Mouse (Mus musculus): ENCODE data around the gene Daam1. TPM values are rescaled to one million over a fixed set of nuclear protein-coding genes. Genes with fewer than 3 reads are reported as not detected.

The Daam1 gene
- polyA plus RNA-seq, 1 experiment from 2014 or later: 5.0 TPM

GRCm38 (mm10) chr12:71847617-71848016 is 16.7 kb downstream of the Daam1 start:
- Histone ChIP-seq H3K4me2 (ENCODE audit: low read length) (no peak overlapping the region), H3K9me3 (replicated peaks; ENCODE audit: low read length) (no peaks in the 10 kb centered on the region), H3K27ac (no peak overlapping the region), H3K27me3 (ENCODE audit: insufficient read depth, low read length) (no peaks in the 10 kb centered on the region), H3K9ac (ENCODE audit: low read depth, low read length) (no peak overlapping the region), H3K36me3 (ENCODE audit: insufficient read depth, low read length) (no peaks in the 10 kb centered on the region), H3K4me1 (replicated peaks; ENCODE audit: insufficient read depth, low read length) (no peaks in the 10 kb centered on the region), H3K4me3 (replicated peaks; ENCODE audit: low read depth, low read length) (no peak overlapping the region)
- DNase-seq (ENCODE audit: low spot score) (no peak), ATAC-seq (replicated peaks; ENCODE audit: low FRiP score, low read depth) (no peak)
- WGBS: 49% methylated on average over 5 of the region's 5 CpGs
- TF ChIP-seq CTCF (IDR thresholded peaks at IDR 0.05; ENCODE audit: low read depth): no peak

- Histone ChIP-seq H3K4me3 (replicated peaks; ENCODE audit: low read depth, low read length) (no peak overlapping the region), H3K36me3 (ENCODE audit: insufficient read depth, low read length) (no peaks in the 10 kb centered on the region), H3K9me3 (replicated peaks; ENCODE audit: low read length) (no peaks in the 10 kb centered on the region), H3K9ac (ENCODE audit: low read depth, low read length) (no peak overlapping the region), H3K27ac (no peak overlapping the region), H3K4me2 (ENCODE audit: low read length) (no peak overlapping the region), H3K27me3 (ENCODE audit: insufficient read depth, low read length) (no peaks in the 10 kb centered on the region), H3K4me1 (replicated peaks; ENCODE audit: insufficient read depth, low read length) (no peaks in the 10 kb centered on the region)
- 57% methylated on average over 5 of the region's 5 CpGs for WGBS
- no peak for TF ChIP-seq CTCF (IDR thresholded peaks at IDR 0.05; ENCODE audit: low read depth)
- no peak for ATAC-seq (replicated peaks; ENCODE audit: low FRiP score, low read depth)
- DNase-seq (ENCODE audit: low spot score): no peak
These were observed 17.3 kb downstream of the Daam1 start for GRCm38 (mm10) chr12:71848037-71848776.

GRCm38 (mm10) chr12:71849051-71849450 is 18.2 kb downstream of the Daam1 start:
- Histone ChIP-seq H3K4me3 (replicated peaks; ENCODE audit: low read depth, low read length) (no peak overlapping the region), H3K27me3 (ENCODE audit: insufficient read depth, low read length) (no peaks in the 10 kb centered on the region), H3K4me2 (ENCODE audit: low read length) (no peak overlapping the region), H3K9me3 (replicated peaks; ENCODE audit: low read length) (no peaks in the 10 kb centered on the region), H3K36me3 (ENCODE audit: insufficient read depth, low read length) (no peaks in the 10 kb centered on the region), H3K9ac (ENCODE audit: low read depth, low read length) (no peak overlapping the region), H3K4me1 (replicated peaks; ENCODE audit: insufficient read depth, low read length) (0 out of 2 replicates have a peak, but pooled peaks cover 3% of the 10 kb centered on the region), H3K27ac (no peak overlapping the region)
- DNase-seq (ENCODE audit: low spot score): no peak
- 94% methylated on average over 7 of the region's 7 CpGs for WGBS
- ATAC-seq (replicated peaks; ENCODE audit: low FRiP score, low read depth): no peak
- no peak for TF ChIP-seq CTCF (IDR thresholded peaks at IDR 0.05; ENCODE audit: low read depth)

GRCm38 (mm10) chr12:71850135-71850534 is 19.3 kb downstream of the Daam1 start:
- TF ChIP-seq CTCF (IDR thresholded peaks at IDR 0.05; ENCODE audit: low read depth): no peak
- 83% methylated on average over 5 of the region's 5 CpGs for WGBS
- Histone ChIP-seq H3K27ac (no peak overlapping the region), H3K4me3 (replicated peaks; ENCODE audit: low read depth, low read length) (no peak overlapping the region), H3K9me3 (replicated peaks; ENCODE audit: low read length) (no peaks in the 10 kb centered on the region), H3K4me1 (replicated peaks; ENCODE audit: insufficient read depth, low read length) (0 out of 2 replicates have a peak, but pooled peaks cover 5% of the 10 kb centered on the region), H3K36me3 (ENCODE audit: insufficient read depth, low read length) (no peaks in the 10 kb centered on the region), H3K4me2 (ENCODE audit: low read length) (no peak overlapping the region), H3K9ac (ENCODE audit: low read depth, low read length) (no peak overlapping the region), H3K27me3 (ENCODE audit: insufficient read depth, low read length) (no peaks in the 10 kb centered on the region)
- no peak for DNase-seq (ENCODE audit: low spot score)
- ATAC-seq (replicated peaks; ENCODE audit: low FRiP score, low read depth): no peak

GRCm38 (mm10) chr12:71852678-71853077 is 21.8 kb downstream of the Daam1 start:
- ATAC-seq (replicated peaks; ENCODE audit: low FRiP score, low read depth) (no peak), DNase-seq (ENCODE audit: low spot score) (no peak)
- TF ChIP-seq CTCF (IDR thresholded peaks at IDR 0.05; ENCODE audit: low read depth): no peak
- H3K9me3 ChIP-seq (replicated peaks; ENCODE audit: low read length): no peaks in the 10 kb centered on the region
- no peak overlapping the region for H3K27ac ChIP-seq
- no peaks in the 10 kb centered on the region for H3K36me3 ChIP-seq (ENCODE audit: insufficient read depth, low read length)
- WGBS: 68% methylated on average over 7 of the region's 7 CpGs
- H3K27me3 ChIP-seq (ENCODE audit: insufficient read depth, low read length): no peaks in the 10 kb centered on the region
- H3K4me2 ChIP-seq (ENCODE audit: low read length): no peak overlapping the region
- H3K4me1 ChIP-seq (replicated peaks; ENCODE audit: insufficient read depth, low read length): peaks cover 14% of the 10 kb centered on the region
- no peak overlapping the region for H3K9ac ChIP-seq (ENCODE audit: low read depth, low read length)
- no peak overlapping the region for H3K4me3 ChIP-seq (replicated peaks; ENCODE audit: low read depth, low read length)

- H3K4me2 ChIP-seq (ENCODE audit: low read length): no peak overlapping the region
- no peak for ATAC-seq (replicated peaks; ENCODE audit: low FRiP score, low read depth)
- TF ChIP-seq CTCF (IDR thresholded peaks at IDR 0.05; ENCODE audit: low read depth): no peak
These were observed 22.8 kb downstream of the Daam1 start for GRCm38 (mm10) chr12:71853694-71854093.

More at GRCm38 (mm10) chr12:71853694-71854093, 22.8 kb downstream of the Daam1 start:
- no peak overlapping the region for H3K4me3 ChIP-seq (replicated peaks; ENCODE audit: low read depth, low read length)
- no peaks in the 10 kb centered on the region for H3K36me3 ChIP-seq (ENCODE audit: insufficient read depth, low read length)
- no peaks in the 10 kb centered on the region for H3K9me3 ChIP-seq (replicated peaks; ENCODE audit: low read length)
- no peak overlapping the region for H3K27ac ChIP-seq
- 75% methylated on average over 3 of the region's 3 CpGs for WGBS
- H3K27me3 ChIP-seq (ENCODE audit: insufficient read depth, low read length): no peaks in the 10 kb centered on the region
- H3K9ac ChIP-seq (ENCODE audit: low read depth, low read length): no peak overlapping the region
- no peak for DNase-seq (ENCODE audit: low spot score)
- H3K4me1 ChIP-seq (replicated peaks; ENCODE audit: insufficient read depth, low read length): peaks cover 14% of the 10 kb centered on the region
